Mouse (Mus musculus) CH12F3 (cell line): ENCODE results near the gene Iqck.

ENCODE experiments used
- in situ Hi-C: fragments of 300-500 bp; cut with MboI; formaldehyde crosslinking; loops from 2 replicates; pipeline ENCODE4 v1.14.3; 2020; ENCODE audit warnings: low sequenced_read_pairs

Iqck gene

DNA sequence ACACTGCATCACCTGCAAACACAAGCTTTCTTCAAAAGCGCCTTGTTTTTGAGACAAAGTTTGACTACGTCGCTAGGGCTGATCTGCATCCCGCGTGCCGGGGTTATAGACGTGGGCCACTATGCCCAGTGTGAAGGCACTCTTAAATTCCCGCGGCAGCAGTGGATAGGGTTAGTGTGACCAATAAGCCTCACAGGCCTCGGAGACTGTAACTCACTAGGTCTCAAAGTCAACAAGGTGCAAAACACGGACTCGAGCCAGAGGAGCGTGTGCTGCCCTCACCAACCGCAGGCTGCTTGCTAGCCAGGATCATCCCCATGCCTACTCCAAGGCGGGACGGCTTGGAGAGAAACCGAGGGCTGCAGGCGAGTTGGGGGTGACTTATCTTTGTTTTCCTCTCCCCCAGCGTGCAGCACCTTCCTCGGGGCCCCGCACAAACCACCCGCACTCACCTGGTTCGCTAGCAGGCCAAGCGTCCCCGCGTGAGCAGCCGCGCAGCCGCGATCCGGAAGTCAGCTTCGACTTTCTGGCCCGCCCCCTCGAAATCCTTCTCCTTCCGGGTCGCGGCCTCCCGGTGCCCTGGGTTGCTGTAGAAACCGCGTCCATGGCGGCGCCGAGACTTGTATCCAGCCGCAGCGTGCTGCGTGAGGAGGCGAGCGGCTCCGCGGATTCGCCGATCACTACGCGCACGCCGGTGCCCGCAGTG is at the start of gene Iqck:
Iqck (plus strand) TSS at position 582 of the 706 bp plus-strand sequence.
- in situ Hi-C loops, result no loop called here

DNA sequence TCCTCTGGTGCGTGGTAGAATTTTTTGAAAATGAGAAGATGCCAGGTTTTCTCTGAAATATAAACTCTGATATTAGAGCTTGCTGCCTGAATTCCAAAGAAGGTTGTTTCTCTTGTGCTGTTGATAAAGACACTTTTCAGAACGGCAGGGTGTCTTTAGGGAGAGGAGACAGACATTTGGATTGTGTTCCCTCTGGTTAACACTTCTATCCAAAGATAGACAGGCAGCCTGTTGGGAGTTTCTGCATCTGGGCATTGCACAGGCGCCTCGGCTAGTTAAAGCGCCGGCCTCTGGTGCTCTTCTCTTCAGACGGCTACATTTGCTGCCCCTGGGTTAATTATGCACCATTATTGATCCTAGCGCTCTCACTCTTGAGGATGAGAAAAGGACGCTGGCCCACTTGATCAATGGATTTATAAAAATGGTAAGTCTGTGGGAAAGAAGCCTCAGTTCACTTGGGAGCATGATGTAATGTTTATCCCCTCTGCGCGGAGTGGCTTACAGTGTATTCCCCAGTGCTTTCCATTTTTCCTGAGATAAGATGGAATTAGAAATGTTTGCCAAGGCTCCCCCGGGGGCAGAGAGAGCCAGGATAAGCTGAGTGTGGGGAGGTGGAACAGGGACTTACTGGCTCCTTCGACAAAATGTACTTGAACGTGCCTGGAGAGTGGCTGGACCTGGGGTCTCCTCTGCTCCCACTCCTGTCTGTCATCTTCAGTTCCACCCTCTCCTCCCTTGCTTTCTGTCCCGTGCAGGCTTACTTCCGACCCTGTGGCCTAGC is 48.7 kb upstream of the Iqck start:
- in situ Hi-C loops, result no loop called here

DNA sequence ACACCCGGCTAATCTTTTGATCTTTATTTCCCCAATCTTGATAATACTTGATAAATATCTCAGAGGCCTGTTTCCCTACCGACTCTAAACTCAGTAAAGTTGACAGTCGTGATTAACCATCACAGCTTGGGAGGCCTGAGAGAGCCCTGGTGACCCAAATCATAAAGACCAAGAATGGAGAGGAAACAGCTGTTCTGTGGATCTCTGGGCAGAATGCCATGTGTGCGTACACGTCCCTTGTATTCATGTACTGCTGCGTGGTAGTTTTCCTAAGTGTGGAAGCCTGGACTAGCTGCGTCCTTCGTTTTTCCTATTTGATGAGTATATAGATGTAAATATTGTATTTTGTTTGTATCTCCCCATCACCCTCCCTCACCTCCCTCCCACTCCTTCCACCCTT is 47.7 kb upstream of the Iqck start:
- in situ Hi-C loops, result no loop called here

DNA sequence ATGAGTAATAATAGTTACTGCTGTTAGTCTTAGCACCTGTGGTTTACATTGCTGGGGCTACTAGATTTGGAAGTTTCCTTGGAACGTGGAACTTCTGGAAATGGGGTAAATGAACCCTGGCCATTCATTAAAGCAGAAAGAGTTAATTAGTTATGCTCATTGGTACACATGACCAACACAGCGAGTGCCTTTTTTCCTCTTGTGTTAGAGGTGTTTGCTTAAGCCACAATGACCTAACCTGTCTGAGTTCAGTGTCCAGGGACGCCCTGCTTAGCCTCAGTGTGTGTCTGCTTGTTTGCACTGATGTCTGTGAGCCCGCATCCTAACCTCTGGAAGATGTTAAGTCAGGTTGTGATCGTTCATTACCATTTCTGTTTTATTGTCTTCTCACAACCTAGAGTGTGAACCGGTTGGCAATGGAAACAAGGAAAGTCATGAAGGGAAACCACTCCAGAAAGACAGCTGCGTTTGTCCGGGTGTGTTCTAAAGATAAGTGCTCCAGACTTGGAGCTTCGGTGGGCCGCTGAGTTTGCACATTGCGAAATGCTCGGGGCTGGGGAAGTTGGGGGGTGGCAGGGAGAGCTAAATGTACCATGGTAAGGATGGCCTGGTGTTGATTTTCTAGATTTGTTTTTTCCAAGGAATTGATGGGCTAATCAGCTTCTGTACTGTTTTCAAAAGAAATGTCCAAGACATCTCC is 44.0 kb upstream of the Iqck start:
- in situ Hi-C loops, result no loop called here

DNA sequence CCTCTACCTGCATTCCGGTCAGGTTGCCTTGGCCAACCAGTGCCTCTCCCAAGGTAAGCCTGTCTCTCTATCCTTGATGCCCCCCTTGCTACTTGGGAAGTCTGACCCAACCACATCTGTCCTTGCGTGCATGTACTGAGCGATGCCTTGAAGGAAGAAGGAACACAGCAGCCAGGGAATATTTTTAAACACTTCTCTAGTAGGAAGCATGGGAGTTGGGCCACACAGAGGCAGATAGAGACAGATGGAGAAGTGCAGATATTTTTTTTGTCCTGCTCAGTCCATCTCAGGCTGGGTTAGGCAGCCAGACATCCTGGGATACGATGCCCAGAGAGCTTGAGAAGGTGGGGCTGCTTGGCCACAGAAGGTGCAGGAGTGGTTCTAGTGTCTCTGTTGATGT is 42.0 kb upstream of the Iqck start:
- in situ Hi-C loops, result no loop called here

DNA sequence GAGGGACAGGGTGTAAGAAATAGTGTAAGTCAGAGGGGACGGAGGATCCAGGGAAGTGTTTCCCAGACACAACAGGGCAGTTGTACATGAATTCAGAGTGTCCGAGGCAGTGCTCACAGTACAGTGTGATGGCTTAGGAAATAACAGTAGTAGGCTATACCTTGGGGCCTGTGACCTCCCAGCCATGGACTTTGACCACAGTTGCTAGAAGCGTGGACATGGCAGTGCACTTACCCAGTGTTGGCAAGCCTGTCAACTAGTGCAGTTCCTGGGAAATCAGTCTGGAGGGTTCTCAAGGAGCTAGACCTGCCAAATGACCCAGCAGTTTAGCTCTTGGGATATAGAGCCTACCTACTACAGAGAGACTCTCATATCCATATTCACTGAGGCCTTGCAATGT is 39.3 kb upstream of the Iqck start:
- in situ Hi-C loops, result no loop called here

DNA sequence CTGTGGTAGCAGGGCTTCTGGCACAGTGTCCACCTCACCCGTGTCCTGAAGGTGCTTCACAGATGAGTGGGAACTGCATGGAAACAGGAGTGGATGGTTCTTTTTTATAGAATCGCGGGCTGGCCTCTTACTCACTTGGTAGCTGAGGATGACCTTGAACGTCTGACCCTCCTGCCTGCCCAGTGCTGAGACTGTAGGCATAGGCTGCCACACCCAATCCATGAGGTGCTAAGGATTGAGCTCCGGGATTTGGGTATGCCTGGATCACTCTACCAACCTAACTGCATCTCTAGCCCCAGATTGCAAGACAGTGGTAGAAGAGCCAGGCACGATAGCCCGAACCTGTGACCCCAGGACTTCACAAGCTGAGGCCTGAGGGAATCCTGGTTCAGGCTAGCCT is 37.8 kb upstream of the Iqck start:
- in situ Hi-C loops, result no loop called here

DNA sequence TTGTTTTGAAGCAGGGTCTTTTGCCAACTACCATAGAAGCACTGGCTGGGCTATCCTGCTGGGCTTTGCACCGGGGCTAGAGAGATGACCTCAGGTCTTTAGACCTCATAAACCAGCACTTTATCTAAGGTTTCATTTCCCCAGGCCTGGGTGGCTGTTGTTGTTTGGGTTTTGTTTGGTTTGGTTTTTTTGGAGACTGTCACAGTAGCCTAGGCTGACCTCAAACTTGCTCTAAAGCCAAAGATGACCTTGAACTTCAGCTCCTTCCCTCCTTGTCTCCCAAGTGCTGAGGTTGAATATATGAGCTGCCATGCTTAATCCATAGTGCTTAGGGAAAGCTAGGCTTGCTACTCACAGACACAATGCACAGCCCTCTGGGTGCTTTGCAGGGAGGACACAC is 35.9 kb upstream of the Iqck start:
- in situ Hi-C loops, result no loop called here

DNA sequence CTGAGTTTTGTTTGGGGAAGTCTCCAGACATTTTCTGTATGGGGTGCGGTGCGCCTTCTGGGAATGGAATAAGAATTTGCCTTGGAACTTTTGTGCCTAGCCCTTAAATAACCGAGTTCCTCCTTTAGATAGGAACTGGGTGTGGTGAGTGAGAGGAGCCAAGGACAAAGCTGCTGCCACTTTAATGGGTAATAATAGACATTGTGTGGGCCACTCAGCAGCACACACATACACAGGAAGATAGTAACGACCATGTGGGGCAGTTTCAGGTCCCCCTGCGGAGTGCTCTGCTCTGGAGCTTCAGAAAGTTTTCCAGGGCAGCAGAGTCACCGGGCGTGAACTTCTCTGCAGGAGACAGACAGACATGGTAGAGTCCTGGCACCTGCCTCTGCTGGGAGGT is 34.2 kb upstream of the Iqck start:
- in situ Hi-C loops, result no loop called here

DNA sequence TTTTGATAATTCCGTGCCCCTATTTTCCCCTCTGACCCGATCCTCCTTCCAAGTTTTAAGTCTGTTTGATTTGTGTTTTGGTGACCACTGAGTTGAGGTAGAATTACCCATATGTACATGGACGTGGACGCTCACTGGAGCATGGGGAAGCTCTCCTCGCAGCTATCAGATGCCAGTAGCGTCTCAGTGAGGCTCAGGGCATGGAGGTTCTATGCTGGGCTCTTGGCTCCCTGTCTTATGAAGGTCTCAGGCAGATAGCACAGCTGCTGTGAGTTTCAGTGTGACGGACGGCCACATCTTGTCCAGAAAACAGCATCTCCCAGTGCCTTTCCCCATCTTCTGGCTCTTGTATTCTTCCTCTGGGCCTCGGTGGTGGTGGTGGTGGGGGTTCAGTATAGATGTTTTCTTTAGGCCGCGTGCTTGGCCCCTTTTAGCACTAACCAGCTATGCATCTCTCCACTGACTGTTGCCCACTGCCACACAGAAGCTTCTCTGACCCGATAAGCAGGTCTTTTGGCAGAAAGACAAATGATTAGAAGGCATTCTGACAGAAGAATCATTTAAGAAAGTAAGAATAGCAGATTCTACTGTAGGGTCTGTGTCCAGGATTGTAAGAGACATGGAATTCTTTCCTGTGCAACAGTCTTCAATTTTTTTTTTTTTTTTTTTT is 33.5 kb upstream of the Iqck start:
- in situ Hi-C loops, result no loop called here

DNA sequence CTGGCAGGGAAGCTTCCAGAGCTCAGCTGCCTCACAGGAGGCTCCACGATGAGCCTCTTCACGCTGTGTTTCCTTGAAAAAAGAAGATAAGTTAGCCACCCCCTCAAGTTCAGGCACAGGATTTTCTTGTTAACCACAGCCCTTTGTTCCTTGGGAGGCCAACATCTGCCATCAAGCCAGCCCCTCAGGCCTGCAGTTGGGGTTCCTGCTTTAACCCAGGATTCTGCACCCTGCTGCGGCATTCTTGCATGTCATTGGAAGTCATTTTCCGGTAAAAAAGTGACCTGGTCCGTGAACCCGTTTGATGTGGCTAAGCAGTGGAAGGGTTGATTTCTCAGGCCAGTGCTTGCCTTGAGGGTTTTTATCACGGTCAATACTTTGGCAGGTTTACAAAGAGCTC is 31.1 kb upstream of the Iqck start:
- in situ Hi-C loops, result no loop called here

DNA sequence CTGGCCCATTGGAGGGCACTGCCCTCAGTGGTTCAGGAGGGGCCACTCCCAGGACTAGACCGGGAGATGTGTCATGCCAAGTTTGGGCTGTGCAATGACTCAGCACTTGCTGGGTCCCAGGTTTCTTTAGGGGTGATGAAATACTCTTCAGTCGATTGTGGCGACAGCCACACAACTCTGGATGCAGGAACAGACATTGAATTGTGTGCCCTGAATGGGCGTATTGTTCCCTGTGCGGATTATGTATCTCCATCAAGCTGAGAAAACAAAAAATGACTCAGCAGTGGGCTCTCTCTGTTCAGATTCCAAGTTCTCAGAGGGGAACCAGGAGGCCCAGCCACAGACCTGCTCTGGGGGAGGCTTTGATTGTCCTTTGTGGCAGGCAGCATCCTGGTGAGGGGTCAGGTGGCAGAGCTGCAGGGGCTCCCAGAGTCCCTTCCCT is 27.6 kb upstream of the Iqck start:
- in situ Hi-C loops, result no loop called here

DNA sequence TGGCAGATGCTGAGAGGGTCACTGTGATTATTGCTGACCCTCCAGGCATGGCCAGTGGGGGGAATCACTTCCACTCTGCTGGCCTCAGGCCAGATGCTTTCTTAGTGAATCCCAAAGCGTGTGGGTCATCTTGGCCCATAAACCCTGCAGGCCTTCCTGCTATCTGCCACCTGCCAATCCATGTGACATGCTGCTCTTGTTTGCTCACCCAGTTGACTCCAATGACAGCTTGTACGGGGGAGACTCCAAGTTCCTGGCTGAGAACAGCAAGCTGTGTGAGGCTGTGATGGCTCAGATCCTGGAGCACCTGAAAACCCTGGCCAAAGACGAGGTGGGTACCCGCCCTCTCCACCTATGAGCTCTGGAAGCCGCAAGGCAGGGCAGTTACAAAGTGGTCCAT is 17.7 kb upstream of the Iqck start:
- in situ Hi-C loops, result no loop called here

DNA sequence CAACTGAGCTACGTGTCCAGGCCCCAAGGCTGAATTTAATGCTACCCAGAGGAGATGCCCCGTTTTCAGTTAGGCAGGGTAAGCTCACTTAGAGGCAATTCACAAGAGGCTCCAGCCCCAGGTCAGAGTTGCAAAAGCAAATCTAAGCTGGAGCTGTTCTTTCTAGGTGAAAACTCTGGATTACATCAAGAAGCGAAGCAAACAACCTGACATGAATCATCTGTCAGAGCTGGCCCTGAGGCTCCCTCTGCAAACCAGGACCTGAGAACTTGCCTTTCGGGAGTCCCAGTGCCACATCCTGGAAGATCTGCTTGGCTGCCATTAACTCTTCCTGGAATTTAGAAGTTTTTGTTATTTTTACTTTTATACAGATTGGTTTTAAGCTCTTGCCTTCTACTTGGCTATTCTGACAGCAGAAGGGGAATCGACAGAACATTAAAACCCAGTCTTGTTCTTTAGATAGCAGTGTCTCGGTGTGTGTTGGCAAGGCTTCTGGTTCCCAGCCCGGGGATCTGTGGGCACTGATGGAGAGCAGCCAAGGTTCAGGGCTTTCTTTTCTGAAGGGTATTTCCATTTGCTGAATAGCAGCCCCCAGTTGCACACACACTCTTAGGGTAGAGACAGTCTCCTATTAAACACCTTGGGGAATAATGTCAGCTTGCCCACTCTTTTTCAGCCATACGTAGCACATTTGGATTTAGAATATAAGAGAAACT is 14.4 kb upstream of the Iqck start:
- in situ Hi-C loops, result no loop called here

DNA sequence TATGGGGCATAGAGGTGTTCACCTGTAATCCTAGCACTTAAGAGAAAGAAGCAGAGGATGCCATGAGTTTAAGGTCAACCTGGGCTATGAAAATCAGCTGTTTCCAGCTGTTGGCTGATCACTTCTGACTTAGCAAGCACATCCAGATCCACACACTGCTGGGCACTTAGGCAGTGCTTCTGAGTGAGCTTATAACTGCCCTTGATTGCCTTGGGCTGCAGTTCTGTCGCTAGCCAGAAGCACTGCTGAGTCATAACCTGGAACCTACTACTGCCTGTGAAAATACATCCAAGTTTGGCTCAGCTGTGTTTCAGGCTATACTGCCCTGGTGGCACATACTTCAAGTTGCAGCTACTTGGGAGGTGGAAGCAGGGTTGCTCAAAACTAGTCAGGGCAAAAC is 13.8 kb upstream of the Iqck start:
- in situ Hi-C loops, result no loop called here

DNA sequence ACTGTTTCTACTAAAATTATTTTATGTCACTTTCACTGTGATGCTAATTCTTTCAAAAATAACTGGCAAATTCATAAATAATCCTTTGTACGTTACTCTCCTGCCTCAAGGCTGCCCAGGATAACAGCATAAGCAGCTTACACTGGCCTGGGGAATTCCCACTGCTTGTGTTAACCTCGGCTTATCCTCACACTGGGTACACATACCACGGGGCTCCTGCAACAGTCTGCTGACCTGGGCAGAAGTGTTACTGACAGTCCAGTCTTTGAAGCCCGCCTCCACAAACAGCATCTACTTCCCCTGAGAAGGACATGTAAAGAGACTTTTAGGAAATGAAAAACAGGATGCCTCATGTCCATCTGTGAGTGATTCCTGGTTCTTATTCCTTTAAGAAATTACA is 12.6 kb upstream of the Iqck start:
- in situ Hi-C loops, result no loop called here

DNA sequence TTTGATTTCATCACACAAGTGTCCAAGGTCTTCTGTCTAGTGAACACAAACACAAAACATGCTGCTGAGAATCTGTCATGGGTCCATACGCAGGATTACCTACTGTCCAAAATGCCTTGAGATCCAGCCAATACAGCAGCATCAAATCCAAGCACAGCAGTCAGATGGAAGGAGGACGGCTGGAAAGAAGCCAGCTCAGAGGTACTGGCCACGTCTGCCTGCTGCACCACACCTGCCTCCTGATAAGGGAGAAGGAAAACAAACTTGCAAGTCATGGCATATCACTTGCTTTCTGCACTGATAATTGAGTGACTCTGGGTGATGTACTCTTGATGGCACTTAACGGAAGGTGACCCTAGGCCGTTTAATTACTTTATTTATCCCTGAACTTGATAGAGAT is 10.4 kb upstream of the Iqck start:
- in situ Hi-C loops, result no loop called here

DNA sequence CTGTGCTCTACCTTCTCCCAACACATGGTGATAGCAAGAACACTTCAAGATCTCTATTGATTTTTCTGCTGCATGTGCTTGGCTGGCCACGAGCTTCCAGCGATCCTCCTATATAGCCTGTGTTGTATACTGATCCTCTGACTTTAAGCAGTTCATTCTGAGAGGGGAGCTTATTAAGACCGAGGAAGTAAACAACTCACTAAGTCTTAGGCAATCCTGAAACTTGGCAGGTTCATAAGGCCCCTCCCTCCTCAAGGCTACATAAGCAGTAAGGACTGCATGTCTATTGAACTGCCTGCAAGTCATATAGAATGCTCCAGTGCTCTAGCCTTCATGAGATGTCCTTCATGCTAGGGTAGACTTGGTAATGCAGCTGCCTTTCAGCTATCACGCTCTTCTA is 9.2 kb upstream of the Iqck start:
- in situ Hi-C loops, result no loop called here

DNA sequence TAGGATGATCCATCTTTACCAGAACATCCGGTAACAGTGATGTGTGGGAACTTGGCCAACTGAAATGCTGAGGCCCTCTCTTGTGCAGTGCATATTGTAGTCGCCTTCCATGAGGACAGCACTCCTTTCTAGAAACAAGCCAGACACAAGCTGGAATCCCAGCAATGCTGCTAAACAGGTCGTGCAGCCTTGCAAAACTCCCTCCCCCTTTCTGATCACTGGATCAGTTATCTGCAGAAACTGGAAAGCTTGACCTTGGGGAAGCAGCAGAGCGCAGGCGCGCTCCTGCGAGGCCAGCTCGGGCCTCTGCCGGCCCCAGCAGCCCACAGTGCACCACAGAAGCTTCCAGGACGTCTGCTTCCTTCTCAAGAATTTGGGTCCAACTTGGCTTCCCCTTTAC is 6.8 kb upstream of the Iqck start:
- in situ Hi-C loops, result no loop called here

DNA sequence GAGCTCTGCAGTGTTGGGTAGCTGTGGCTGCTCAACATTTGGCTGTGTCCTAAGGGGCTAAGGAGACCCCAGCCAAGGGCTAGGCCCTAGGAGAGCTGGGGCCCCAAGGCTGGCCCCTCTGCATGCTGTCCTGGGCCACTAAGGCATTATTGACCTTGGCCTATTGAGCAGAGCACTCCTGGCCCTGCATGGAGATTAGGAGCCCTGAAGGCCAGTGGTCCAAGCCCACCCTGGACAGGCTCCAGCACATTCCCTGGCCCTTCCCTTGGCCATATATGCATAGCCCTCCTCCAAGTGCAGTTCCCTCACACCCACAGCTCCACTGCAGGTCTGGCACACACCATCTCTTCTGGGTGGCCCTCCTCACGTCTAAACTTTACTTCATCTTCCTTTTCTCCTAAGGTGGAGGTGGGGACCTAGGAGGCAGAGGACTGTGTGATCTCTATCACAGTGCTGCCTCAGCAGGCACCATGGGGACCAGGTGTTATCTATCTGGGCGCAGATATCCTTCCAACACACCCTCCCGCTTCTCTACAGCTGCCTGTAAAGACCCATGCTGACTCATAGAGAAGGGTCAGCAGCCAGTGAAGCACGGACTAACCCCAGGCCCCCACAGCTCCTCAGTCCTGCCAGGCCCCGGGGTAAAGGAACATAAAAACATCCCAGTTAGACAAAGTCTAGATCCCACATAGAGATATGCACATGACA is 5.9 kb upstream of the Iqck start:
- in situ Hi-C loops, result no loop called here
